Mouse (Mus musculus) thymus, adult 18-20 months (tissue): ENCODE measurements around the gene Btbd35f8.
"Not testable (repeated sequence)": the region's sequence is repeated elsewhere in the genome, so short reads cannot be mapped to it uniquely, and the experiment has no call there.

Experiments
- DNase-seq, 2 experiments: peaks; one replicate each; pipeline ENCODE4 v3.0.0; 2022; ENCODE audit warnings: mixed read lengths in 2 of 2

Gene Btbd35f8

DNA sequence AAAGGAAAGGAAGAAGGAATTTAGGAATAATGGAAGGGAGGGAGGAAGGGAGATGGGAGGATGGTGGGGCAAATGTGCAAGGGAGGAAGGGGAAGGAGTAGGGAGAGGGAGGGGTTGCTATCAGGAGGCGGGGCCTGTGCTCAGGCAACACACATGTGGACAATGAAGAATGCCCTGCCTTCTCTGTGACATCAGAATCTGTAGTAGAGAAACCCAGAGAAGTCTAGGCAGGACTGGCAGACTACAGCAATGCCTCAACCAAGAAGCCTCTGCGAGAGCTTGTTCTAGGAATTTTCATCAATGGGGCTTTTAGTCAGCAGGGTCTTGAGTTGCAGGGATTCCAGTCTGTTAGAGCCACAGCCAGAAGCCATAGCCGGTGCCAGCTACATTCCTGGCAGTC is at the start of gene Btbd35f8:
Gene Btbd35f8 (plus strand): TSS at position 301 of the 400 bp plus-strand sequence.
- DNase-seq, result not testable (repeated sequence)
